Mouse (Mus musculus): Measurements from ENCODE around the gene Dppa5a.
"Not testable (repeated sequence)": the region's sequence is repeated elsewhere in the genome, so short reads cannot be mapped to it uniquely, and the experiment has no call there.

Gene Dppa5a

GRCm38 (mm10) chr9:78363374-78363773 is 4.6 kb downstream of the Dppa5a start:
- no peak for DNase-seq

- DNase-seq, result no peak
These were observed 7.5 kb downstream of the Dppa5a start for GRCm38 (mm10) chr9:78360484-78360872.

- no peak for DNase-seq
These were observed 8.1 kb downstream of the Dppa5a start for GRCm38 (mm10) chr9:78359750-78360483.

- peak; percentile 28 for DNase-seq
These were observed 9.9 kb downstream of the Dppa5a start for GRCm38 (mm10) chr9:78358053-78358452.

DNA sequence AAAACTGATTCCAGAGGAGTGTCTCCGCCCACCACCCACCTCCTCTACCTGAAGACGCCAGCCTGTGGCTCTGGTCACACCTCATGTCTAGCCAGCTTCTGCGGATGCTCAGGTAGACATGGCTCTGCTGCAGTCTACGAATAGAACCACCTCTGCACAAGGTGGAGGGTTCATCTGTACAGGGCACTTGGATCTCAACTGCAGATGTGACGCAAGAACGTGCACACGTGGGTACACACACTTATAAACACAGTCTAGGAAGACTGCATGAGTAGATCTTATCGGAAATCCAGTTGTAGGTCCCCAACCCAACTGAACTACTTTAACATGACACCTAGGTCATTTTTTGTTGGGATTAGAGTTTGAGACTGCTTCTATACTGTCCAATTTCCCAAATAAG is 12.4 kb downstream of the Dppa5a start, which contains the start of gene Gsta2:
Gsta2 (minus strand) TSS at position 178 of the 400 bp plus-strand sequence.
- DNase-seq, result no peak

- DNase-seq, result no peak
These were observed 13.1 kb downstream of the Dppa5a start for GRCm38 (mm10) chr9:78354665-78355578.

DNA sequence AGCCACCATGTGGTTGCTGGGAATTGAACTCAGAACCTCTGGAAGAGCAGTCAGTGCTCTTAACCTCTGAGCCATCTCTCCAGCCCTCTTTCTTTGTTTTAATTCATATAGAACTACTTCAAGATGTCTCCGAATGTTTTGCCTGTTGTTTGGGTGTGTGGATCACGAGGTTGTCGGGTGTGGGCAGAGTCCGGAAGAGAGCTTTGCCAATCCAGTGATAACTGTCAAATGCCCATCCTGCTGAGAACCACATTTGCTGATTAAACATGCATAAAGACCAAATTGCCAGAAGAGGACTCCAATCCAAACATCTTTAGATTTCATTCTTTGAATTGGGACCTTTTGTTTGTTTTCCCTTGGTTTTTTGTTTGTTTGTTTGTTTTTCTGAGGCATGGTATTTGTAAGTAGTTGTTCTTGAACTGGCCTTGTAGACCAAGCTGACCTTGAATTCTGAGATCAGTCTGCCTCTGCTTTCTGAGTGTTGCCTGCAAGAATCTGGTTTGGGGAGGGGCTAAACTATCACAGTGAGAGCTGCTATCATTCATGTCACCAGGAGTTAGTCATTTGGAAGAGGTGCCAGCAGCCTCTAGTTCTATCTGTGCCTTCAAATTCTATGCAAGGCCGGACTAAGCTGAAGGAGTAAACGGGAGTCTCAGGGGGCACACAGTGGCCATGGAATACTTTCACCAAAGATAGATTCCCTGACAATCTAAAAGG is 16.3 kb downstream of the Dppa5a start:
- no peak for DNase-seq

DNA sequence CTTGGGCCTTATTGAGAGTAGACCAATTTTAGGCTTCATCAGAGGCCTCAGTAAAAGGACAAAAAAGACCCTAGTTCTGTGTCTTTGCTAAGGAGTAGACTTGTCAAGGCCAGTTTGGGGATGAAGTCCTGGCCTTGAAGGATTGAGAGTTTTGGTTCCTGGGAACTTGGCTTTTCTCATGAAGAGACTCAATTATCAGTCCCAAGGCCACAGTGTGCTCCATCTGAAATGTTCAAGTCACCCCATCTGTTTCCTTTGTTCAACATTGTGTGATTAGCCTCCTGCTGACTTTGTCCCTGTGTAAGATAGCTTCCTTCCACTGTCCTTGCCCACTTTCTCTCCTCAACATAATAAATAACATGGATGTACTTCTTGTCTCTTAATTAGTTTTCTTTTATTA is 18.0 kb downstream of the Dppa5a start:
- not testable (repeated sequence) for DNase-seq

GRCm38 (mm10) chr9:78349141-78349540 is 18.8 kb downstream of the Dppa5a start:
- DNase-seq, result not testable (repeated sequence)

GRCm38 (mm10) chr9:78348206-78349004 is 19.6 kb downstream of the Dppa5a start:
- not testable (repeated sequence) for DNase-seq

- DNase-seq, result no peak
These were observed 21.0 kb downstream of the Dppa5a start for GRCm38 (mm10) chr9:78347004-78347403.

GRCm38 (mm10) chr9:78345235-78345634 is 22.7 kb downstream of the Dppa5a start:
- not testable (repeated sequence) for DNase-seq

DNA sequence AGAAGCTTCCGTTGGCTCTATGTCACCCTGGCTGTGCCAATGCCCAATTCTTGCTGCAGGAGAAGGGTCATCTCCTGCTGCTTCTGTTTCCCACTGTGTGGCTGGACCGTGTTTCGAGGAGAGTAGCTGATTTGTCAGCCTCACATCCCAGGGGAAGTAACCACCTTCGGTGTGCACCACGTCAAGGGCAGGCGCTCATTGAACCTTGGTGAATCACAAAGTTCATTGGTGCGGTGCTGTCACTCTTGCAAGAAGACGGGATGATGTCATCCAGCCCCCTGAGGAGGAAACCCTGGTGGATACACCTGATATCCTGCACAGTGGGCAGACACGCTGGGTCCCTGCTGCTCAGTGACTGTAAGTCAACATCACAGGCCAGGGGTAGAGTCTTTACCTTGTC is 24.9 kb downstream of the Dppa5a start:
- not testable (repeated sequence) for DNase-seq

DNA sequence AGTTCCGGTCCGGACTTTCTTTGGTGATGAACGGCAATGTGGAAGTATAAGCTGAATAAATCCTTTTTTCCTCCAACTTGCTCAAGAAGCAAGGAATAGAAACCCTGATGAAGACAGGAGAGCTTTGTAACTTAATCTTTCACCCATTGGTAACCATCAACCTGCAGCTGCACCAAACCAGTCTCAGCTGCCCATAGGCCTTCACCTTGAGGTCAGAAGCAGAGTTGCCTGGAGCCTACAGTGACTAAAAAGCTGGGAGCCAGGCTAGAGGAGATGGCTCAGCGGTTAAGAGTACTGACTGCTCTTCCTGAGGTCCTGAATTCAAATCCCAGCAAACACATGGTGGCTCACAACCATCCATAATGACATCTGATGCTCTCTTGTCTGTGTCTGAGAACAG is 25.5 kb downstream of the Dppa5a start:
- not testable (repeated sequence) for DNase-seq

DNA sequence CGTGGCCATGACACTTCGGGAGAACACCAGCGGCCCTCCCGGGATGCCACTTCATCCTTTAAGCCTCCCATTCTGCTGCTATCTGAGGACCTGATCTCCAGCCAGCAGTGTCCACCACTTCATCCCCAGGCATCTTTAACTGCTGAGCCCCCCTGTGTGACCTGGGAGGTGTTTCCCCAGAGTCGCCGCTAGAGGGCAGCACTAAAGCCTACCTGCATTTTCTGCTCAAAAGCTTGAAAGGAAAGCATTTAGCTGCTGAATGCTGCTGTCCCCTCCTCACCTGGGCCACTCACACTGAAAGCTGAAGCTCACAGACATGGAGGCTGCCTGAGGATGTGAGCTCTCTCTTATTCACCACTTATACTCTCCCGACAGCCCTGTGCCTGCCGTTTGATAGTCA is 27.7 kb downstream of the Dppa5a start:
- DNase-seq, result peak; percentile 5

- not testable (repeated sequence) for DNase-seq
These were observed 30.9 kb downstream of the Dppa5a start for GRCm38 (mm10) chr9:78337050-78337449.

- DNase-seq, result not testable (repeated sequence)
These were observed 40.7 kb downstream of the Dppa5a start, which contains the start of gene Omt2b for GRCm38 (mm10) chr9:78327289-78327688. TSS of gene Omt2b (plus strand) at chr9:78327589.

- no peak for DNase-seq
These were observed 48.5 kb downstream of the Dppa5a start for GRCm38 (mm10) chr9:78319499-78319898.

Data from cerebellum, adult 9-10 months (tissue).